Mouse (Mus musculus) urinary bladder, adult 2 months (tissue): ENCODE data around the gene Sctr. TPM values are rescaled to one million over a fixed set of nuclear protein-coding genes. Genes with fewer than 3 reads are reported as not detected.

Source experiments
- DNase-seq: peaks from one replicate; pipeline ENCODE4 v3.0.0; 2022; ENCODE audit warnings: low spot score
- polyA plus RNA-seq: library from polyadenylated mRNA; depleted of rRNA; stranded (reverse); fragments of >200 nt; gene quantifications from 2 replicates; pipeline ENCODE4 v1.2.3, GENCODE M21; 2012; rRNA removed

Sctr gene
- 0.22 and 0.25 TPM in 2 replicates for polyA plus RNA-seq

DNA sequence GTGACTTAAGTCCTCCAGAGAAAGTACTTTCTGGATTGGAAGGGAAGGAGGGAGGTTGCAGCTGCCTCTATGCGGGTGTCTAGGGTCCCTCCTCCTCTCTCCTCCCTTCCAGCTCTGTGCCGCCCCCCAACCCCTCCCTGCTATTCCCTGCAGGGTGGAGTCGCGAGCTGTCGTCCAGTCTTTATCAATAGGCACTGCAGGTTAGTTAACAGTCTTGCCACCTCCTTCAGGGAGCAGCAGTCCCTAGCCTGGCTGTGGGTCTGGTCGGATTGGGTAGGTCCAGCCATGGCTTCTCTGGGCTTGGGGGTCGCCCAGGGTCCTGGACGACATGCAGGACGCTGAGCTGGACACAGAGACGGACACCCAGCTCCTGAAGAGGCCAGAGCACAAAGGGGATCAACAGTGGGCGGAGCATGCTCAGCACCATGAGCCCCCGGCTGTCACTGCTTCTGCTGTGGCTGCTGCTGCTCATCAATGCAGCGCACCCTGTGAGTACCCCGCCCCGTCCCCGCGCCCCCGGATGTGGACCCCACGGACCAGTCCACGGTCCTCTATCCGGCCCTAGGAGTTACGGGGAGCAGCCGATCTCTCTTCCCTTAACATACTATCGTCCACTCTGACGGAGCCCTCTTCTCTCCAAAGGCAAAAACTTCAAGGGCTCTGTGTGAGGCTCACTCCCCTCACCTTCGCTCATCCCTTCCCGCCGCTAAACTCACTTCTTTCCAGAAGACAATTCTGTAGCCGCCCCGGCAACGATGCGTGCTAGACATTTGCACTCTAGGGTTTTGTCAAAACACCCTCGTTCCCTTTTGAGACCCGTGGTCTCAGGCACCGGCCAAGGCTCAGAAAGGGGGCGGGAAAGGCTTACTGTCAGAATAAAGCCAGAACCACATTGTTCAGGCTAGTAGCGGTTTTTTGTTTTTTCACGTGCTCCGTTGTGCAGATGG lies at the start of gene Sctr:
Sctr (plus strand) TSS at position 51 of the 947 bp plus-strand sequence.
- no peak for DNase-seq

DNA sequence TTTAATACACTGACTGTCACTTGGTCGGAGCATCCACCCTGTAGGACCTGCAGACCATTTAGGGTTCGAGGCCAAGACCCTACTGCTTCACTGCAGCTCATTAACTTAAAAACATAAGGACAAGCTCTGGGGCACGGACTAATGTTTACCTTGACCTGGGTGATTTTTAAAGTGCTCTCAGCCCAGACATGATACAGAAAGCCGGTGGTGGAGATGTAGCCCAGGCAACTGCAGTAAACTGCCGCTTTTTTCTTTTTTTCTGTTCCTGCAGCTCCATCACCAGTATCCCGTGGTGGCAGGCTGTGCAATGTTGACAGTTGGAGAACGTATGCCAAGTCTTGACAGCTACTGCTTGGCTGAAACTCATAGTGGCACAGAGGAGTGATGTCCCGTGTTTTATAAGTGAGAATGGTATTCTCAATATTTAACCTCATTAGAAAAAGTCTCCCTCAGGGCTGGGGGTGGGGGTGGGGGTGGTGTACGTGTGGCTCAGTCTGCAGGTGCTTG lies 48.9 kb upstream of the Sctr start:
- DNase-seq, result no peak

DNA sequence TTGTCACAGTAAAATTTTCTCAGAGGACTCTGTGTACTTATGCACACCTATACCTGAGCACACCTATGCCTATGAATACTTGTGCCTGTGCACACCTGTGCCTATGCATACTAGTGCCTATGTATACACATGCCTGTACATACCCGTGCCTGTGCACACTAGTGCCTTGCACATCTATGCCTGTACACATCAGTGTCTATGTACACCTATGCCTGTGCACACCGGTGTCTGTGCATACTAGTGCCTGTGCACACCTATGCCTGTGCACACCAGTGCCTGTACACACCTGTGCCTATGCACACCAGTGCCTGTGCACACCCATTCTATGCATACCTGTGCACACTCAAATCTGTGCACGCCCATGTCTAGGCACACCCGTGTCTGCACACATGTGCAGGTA lies 47.2 kb upstream of the Sctr start:
- no peak for DNase-seq

DNA sequence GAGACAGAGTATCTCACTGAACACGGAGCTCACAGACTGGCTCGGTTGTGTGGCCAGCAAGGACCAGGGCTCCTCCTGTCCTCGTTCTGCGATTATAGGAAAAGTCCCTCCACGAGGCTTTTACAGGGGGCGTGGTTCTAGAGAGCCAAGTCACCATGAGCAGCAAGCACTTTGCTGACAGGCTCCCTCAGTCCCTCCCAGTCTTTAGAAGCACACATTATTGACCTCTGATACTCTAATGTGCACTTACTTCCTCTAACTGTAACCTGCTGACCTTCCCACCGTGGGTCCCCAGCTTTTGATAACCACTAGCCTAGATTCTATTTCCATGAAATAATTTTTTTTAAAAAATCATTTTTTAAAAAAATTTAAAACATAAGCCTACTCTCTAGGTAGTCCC lies 46.8 kb upstream of the Sctr start:
- DNase-seq, result no peak

DNA sequence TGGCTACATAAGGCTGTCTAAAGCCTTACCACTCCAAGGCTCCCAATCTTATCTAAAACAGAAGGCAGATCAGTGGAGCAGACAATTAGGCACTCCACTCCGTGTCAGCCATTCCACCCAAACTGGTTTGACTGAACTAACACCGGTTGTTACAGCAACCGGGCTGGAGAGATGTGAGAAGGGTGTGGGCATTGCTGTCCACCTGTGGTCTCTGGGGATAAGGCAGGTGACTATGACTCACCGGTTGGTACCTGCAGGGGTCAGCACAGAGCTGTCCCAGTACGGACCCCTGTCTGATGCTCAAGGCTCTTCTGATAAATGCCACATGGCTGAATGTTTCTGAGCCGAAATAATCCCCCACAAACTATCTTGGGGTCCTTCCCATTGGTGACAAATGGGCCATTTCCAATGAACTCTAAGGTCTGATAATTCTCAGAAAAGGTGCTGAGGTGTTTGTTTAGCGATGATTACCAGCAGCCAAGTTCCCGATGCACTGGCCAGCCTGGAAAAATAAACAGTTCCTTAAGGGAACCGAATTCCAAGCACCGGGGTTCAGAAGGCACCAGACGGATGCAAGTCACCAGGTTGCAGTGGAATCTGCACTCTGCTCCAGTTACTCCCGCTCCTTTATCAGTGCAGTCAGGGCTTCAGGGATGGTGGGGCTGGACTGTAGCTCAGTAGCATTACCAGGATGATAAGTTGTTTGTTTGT lies 40.7 kb upstream of the Sctr start:
- DNase-seq, result no peak

DNA sequence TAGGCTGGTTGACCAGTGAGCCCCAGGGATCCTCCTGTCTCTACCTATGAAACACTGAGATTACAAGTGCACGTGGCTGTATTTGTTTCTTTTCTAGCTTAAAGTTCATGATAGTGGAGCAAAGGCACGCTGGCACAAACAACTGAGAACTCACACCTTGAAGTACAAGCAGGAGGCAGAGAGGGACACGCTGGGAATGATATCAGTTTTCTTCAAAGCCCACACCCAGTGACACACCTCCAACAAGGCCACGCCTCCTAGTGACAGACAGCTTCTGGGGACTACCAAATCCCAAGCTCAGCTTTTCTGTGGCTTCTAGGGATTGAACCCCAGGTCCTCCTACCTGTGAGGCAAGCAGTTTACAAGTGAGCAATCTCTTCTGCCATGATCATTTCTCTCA lies 33.6 kb upstream of the Sctr start:
- no peak for DNase-seq

DNA sequence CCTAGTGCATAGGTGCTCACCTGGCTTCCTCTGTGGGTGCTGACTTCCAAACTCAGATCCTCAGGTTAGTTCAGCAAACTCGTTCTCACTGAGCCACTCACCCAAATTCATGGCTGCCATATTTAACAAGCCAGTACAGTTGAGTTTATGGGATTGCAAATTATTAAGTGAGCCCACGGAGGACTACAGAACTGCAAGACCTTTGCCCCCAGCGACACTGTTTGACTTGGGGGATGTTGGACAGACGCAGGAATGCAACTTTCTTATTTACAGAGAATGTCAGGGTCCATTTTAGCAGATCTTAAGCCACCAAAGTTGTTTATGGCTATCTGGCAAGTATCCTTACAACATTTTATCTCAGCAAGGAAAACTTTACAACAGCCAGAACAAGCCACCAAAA lies 31.6 kb upstream of the Sctr start:
- no peak for DNase-seq

DNA sequence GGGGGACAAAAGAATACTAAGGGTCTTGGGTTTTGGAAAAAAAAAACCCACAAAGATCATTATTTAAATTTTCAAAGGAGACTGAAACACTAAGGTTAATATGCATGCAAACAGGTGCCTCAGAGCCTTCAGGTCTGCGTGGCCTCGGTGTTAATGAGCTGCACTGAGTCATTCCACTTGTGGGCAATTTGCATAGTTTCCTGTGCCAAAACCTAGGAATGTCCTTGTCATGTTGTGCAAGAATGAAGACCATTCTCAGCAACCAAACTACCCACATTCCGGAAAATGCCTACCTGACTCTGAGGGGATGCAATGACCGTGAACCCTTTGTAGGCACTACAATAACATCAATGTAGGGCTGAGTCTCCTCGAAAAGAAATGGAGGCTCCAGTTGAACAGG lies 20.1 kb upstream of the Sctr start:
- DNase-seq, result no peak

DNA sequence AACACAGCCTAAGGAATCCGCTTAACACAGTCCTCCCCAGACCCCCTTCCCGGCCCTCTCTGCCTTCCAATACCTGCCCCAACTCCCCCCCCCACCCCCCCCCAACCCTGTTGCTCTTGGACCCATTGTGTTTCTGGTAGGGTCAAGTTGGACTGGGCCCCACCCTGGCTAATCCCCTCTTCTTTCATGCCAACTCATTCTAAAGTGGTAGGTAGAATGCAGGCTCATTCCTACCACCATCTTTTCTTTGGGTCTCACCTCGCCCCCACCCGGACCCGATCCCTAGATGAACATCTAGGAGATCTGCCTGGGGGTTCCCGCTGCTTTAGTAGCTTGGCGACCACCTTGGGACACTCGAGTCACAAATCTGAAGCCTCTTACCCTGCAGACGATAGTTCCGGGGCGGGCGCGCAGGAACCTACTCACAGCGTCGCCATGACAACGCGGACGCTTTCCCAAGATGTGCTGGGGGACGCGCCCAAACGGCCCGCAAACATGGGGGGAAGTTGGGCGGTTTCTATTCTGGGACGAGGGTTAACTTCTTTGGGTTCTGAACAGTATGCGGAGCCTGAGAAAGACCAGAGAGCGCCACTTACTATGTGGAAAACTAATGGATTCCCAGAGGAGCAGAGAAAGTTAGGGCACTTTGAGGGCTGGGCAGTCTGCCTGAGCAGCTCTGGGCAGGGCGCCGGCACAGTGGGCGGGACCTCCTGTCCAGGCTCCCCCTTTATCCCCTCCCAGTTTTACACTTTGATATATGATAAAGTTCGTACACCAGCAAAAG lies 9.7 kb upstream of the Sctr start, which contains the start of gene Cfap221:
Cfap221 (minus strand) TSS at position 437 of the 784 bp plus-strand sequence.
- DNase-seq, result peak; percentile 25

DNA sequence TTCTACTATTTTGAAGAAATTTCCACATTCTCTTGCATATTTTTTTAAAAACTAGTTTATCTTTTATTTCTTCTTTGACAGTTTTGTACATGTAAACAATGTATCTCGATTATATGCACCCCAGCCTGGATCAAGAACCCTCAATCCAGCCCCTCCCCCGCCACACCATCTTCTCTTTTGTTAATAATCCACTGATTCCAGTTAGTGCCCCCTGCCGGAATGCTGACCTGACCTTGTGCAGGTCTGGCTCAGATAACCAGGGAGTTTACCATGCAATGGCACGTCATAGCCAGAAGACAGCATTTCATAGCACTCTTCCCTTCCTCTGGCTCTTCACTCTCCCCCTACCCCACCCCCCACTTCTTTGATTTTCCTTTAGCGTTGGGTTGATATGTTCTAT lies 9.1 kb upstream of the Sctr start:
- no peak for DNase-seq

DNA sequence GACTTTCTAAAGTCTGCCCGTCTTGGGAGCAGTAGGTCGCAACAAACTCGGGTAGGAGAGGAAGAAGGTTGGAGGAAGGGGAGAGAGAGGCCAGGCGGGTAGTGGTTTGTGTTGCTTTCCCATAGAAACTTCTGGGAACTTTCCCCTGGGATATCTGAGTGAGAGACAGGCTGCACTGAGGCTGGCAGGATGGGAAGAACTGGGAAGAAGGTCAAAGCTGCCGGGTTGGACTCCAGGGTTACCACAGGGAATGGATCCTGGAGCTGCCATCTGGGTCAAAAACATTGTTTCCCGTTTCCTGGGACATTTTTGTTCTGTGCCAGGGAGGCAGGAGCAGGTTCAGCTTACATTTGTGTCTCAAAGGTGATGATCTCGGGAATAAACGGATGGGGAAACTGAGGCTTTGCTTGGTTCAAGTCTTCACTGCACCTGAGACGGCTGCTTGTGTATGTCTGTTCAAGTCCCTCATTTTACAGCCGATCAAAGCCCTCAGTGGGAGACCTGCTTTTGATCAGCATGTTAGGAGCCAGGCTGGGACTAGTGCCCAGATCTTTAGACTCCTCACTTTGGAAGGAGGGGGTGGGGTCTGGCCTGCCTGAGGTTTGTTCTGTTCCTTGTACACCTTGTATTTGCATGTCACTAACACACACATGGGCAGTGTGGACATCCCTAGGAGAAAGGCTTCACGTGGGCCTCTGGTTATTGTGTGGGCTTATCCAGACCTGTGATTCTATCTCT lies 1.3 kb downstream of the Sctr start:
- DNase-seq, result no peak

DNA sequence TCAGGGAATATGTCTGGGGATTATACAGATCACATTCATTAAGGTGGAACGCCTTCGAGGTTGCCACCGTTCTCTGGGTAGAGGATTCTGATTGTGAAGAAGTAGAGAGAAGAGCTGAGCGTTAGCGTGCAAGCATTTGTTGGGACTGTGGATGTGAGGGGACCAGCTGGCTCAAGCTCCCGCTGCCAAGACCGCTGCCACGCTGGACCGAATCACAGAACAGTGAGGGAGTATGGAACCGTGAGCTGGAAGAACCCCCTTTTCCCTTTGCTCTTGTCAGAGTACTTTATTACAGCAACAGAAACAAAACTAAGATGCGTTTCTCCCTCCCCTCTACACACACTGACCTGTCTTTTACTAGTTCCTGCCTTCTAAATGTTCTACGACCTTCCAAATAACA lies 5.9 kb downstream of the Sctr start:
- DNase-seq, result no peak

DNA sequence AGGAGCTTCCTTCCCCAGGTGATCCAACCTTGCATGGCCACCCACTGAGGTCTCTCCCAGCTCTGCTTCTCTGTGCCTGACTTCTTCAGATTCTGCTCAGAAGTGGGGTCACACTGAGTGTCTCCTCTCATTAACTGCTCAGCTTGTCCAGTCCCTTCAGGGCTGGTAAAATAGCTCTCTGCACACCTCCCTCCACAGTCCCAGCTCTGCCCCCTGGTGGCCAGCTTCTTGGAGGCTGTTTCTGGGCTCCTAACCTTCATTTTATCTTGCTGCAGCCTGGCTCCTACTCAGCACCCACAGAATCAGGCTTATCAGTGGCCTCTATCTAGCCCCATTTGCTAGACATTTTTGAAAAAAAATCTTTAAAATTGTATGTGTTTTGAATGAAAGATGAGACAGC lies 6.4 kb downstream of the Sctr start:
- peak; percentile 51 for DNase-seq

DNA sequence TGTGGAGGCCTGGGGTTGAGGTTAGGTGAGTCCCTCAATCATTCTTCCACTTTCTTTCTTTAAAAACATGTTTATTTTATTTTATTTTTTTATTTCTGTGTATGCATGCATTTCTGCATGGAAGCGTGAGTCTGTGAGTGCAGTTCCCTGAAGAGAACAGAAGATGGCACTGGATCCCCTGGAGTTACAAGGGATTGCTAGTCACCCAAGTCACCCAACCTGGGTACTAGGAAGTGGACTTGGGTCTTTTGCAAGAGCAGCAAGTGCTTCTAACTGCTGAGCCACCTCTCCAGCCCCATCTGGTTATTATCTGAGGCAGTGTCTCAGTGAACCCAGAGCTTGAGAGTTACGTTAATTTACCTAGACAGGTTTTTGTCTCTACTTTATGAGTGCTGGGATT lies 9.5 kb downstream of the Sctr start:
- DNase-seq, result no peak

DNA sequence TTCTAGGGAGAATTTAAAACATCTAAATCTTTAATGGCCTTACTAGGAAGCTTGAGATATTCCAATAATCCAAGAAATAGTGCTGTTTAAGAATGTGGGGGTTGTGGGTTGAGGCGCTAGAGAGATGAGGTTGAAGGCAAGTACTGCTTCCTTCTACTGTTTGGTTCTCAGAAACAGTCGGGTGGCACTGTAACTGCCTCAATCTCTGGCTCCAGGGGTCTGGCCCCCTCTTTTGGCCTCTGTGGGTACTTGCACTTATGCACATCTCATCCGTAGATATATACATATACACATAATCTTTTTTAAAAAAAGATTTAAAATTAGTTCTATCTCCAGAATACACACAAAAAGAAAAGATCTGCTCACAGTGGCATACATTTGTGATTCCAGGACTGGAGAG lies 12.2 kb downstream of the Sctr start:
- no peak for DNase-seq

DNA sequence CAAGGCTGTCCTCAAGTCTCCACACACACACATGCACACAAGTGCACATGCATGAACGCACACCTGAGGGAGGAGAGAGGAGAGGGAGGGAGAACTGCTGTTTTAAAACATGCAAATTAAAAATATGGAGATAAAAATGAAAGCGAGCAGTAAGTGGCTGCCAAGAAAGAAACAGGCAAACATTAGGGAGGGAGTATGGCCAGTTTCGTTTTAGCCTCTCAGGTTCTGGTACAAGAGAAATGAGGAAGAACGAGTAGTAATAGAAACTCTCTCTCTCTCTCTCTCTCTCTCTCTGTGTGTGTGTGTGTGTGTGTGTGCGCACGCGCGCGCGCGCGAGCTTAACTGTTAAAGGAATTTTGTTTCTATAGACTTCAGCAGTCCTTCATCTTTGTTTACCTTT lies 12.7 kb downstream of the Sctr start:
- DNase-seq, result no peak

DNA sequence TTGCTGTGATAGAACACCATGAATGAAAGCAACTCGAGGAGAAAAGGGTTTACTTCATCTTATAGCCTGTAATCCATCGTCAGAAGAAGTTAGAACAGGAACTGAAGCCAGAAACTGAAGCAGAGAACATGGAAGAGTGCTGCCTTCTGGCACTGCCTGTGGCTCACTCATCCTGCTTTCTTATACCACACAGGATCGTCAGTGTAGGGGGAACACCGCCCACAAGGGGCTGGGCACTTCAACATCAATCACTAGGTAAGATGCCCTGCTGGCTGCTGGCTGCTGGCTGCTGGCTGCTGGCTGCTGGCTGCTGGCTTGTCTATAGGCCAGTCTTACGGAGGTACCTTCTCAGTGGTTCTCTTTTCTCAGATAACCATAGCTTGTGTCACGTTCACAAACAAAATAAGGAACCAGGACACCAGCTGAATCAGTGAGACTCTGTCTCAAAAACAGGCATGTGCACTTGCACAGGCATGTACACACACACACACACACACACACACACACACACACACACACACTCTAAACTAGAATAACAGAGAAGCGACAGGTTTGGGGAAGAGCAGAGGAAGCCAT lies 13.7 kb downstream of the Sctr start:
- DNase-seq, result no peak

DNA sequence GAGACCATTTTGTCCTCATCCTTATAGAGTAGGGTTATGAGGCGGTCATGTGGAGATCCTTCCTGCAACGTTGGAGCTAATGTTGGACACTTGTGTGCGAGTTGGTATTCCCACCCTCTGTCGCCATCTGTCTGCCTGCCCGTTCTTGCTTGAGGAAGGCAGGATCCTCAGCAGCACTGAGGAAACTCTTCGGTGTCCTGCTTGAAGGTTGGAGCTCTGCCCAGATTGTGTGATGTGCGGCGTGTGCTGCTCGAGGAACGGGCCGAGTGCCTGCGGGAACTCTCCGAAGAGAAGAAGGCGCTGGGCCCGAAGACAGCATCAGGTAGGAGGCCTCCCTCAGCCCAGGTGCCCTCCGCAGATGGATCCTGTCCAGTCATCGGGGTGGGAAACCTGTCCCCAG lies 15.3 kb downstream of the Sctr start:
- no peak for DNase-seq

DNA sequence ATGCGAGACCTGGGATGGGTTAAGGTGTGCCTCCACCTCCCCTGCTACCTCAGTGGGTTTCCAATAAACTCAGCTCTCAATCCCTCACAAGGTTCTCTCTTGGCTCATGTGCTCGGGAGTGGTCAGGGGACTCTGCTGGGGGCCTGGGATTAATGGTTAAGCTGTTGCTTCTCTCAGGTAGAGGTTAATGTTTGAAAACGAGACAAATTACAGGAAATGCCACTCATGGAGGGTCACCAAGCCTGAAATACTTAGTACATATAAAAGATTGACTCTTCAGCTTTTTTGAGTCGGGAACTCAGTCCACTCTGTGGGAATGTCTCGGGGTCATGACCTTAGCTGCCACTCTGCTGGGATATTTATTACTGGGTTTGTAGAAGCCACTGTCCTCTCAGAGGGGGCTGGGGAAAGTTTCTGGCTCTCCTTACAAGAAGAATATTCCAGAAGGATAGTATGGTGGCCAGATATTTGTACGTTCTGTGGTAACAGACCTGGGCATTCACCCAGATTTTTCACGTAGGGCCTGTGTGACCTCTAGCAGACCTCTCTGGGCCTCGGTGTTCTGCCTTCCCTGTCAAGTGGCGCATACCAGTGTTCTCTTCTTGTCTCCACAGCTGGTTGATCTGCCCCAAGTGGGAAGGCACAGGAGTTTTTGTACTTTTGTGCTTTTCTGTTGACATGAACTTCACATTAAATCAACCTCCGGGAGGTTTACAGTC lies 17.8 kb downstream of the Sctr start:
- DNase-seq, result no peak

DNA sequence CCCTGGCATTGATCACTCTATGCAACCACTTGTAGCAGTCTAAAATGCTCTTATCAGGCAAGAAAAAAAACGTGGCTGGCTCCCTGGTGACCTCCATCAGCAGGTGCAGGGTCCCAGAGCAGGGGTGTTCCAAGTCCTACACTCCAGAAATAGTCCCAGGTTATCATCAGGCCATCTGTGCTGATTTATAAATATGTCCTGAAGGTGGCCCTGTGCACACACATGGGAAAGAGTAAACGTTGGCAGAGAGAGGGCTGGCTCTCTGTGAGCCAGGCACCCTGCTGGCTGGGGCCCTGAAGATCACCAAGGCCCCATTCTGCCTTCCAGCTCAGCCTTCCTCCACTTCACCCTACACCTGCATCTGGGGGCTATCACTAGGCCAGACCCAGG lies 18.4 kb downstream of the Sctr start:
- DNase-seq, result no peak
